Mouse (Mus musculus) bone marrow, adult 2 months (tissue): ENCODE data around the gene Cpa1. TPM values are rescaled to one million over a fixed set of nuclear protein-coding genes. Genes with fewer than 3 reads are reported as not detected.

ENCODE experiments used
- H3K27ac ChIP-seq: fragments of 200-500 bp; 2 replicates; pipeline ENCODE4 v1.5.1; 2012; ENCODE audit warnings: low read depth, mild to moderate bottlenecking, control low read depth, inconsistent platforms, low read length; ENCODE audit not compliant: control insufficient read depth, poor library complexity, insufficient read depth
- H3K4me1 ChIP-seq: fragments of 200-500 bp; 2 replicates; pipeline ENCODE4 v1.6.1; 2011; ENCODE audit warnings: low read length; ENCODE audit not compliant: control insufficient read depth, insufficient read depth
- H3K4me3 ChIP-seq: fragments of 200-500 bp; replicated peaks from 2 replicates; pipeline ENCODE3; 2011; ENCODE audit warnings: mild to moderate bottlenecking, low read depth, low read length, control low read depth; ENCODE audit not compliant: control insufficient read depth
- CTCF ChIP-seq: fragments of 200-500 bp; IDR thresholded peaks from 2 replicates; pipeline ENCODE4 v1.5.1; 2011; ENCODE audit warnings: low read length, control low read depth; ENCODE audit not compliant: control insufficient read depth, insufficient read depth
- POLR2A ChIP-seq: fragments of 200-500 bp; IDR thresholded peaks from 2 replicates; pipeline ENCODE4 v1.6.1; 2011; ENCODE audit warnings: low read depth, mild to moderate bottlenecking, control low read depth, low read length, borderline replicate concordance; ENCODE audit not compliant: control insufficient read depth
- WGBS: fragments of 180-500 bp; shearing (Covaris S2); methylation state at CpG from one replicate; pipeline ENCODE4 v1.1.7; 2018; 5-methylcytosine and 5-hydroxymethylcytosine counted together
- polyA plus RNA-seq: library from polyadenylated mRNA; stranded (reverse); fragments of >200 nt; gene quantifications from 2 replicates; pipeline ENCODE4 v1.2.4, GENCODE M21; 2011; ENCODE audit warnings: low replicate concordance; ENCODE audit not compliant: missing spikeins, insufficient read depth, insufficient read length

The Cpa1 gene
- polyA plus RNA-seq, 1 experiment = not detected

DNA sequence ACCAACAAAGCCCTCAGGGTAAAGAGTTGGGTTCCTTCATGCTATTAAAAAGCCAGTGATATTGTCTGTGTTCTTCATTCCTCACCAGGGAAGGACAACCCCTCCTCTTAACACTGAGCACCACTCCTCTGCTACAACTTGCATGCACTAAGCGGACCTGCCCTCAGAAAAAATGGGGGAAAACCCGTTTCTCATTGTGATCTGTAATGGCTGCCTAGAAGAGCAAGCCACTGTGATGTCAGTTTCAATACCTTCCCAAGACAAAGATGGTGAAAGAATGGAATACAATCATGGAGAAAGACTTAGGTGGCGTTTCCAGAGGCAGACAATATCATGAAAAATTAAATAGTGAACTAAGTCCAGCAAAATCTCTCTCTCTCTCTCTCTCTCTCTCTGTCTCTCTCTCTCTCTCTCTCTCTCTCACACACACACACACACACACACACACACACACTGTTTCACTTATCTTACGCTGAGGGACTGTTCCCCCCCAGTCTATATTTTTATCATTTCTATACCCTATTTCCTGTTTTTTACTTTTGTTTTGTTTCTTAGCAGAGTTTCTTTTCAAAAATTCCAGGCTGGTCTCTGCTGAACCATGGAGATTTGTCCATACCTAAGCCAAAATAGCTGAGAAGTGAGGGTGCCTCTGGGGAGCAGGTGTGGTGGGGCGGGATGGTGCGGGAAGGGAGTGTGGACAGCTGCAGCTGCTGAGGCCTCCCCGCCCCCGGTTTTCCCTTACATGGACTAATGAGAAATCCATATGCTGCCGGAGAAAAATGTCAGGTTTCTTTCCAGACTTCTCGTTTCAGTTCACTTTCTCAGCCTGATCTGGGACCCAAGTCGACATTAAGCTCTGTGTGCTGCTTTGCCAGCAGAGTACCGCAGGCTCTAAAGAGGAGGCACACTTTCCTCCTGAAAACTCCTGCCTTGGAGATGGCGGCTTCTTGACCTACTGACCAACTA is 43.2 kb downstream of the Cpa1 start:
- Histone ChIP-seq H3K4me1 (no peaks in the 10 kb centered on the region), H3K27ac (no peak overlapping the region), H3K4me3 (no peak overlapping the region)
- TF ChIP-seq POLR2A (no peak), CTCF (no peak)
- WGBS = 72% methylated on average over 13 of the region's 13 CpGs

GRCm38 (mm10) chr6:30684570-30684969 is 45.6 kb downstream of the Cpa1 start:
- Histone ChIP-seq H3K4me1 (no peaks in the 10 kb centered on the region), H3K27ac (no peak overlapping the region), H3K4me3 (no peak overlapping the region)
- TF ChIP-seq POLR2A (no peak), CTCF (no peak)
- 95% methylated on average over 1 of the region's 1 CpGs for WGBS

DNA sequence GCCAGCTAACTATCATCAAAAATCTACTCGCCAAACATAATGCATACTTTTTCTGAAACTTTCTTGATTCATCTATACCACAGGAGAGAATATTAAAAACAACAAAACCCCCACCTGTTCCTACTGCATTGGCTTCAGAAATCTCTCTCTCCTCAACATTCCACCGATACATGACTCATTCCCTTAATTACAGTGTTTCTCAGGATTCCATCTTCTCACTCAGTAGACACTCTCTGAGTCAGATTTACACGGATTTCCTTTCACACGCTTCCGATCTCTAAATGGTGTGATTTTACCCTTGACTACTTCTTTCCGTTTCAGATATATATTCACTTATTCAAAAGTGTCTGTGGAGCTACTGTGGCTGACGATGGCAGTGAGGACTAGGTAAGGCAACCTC is 48.2 kb downstream of the Cpa1 start:
- Histone ChIP-seq H3K27ac (no peak overlapping the region), H3K4me3 (no peak overlapping the region), H3K4me1 (no peaks in the 10 kb centered on the region)
- TF ChIP-seq CTCF (no peak), POLR2A (no peak)
- WGBS = 88% methylated on average over 7 of the region's 7 CpGs

DNA sequence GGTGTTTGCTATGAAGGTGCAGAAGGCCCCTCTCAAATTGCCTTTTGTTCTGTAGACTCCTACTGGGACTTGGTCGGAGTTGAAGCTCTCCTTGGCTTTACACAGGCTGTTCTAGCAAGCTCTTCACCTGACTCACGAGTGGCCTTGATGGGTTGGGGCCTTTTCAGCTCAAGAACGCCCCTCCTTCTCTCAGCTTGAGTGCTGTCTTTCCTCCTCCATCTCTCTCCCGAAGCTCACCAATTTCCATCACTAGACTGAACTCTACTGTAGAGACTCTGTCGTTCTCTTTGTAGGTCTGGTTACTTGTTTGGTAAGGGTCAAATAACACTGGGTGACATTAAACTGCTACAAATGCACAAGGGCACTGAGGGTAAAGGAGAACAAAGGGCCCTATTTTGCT is 53.8 kb downstream of the Cpa1 start:
- no peak for TF ChIP-seq POLR2A
- TF ChIP-seq CTCF = no peak
- no peaks in the 10 kb centered on the region; the same call in 1 of the 2 replicates for H3K4me1 ChIP-seq
- WGBS = 70% methylated on average over 5 of the region's 5 CpGs
- H3K4me3 ChIP-seq = peak overlapping the region; percentile 98
- H3K27ac ChIP-seq = no peak overlapping the region

DNA sequence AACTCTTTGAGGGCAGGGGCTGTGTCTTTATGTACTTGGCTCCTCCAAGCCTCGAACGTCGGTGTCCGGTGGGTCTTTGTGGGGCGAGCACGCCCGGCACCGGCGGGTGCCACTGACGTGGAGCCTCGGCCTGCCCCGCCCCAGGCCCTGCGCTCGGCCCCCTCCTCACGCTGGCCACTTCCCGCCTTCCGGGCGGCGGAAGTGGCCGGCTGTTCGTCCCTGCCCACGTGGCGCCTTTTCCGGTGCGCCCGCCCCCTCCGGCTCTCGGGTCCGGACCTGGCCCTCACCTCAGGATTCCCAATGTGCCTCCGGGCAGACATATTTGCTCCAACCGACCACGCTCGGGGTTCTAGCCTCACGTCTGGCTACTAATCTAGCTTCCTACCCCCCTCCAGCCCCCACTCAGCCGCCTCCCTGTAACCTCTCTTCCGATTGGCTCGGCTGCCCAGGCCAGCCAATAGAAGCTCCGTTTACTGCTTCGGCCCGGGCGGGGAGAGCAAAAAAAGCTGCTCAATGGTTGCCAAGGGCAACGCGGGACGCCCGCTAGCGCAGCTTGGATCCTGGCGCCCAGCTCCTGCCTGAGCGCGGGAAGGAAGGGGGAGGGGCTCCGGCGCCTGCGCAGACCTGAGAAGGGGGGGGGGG is 54.5 kb downstream of the Cpa1 start, which contains the start of gene Cep41:
Gene Cep41 (minus strand): TSS at position 400 of the 642 bp plus-strand sequence.
- TF ChIP-seq CTCF (no peak), POLR2A (peak; percentile 39; the same call in 1 of the 2 replicates)
- Histone ChIP-seq H3K4me1 (no peaks in the 10 kb centered on the region; the same call in 1 of the 2 replicates), H3K27ac (peak within 1 kb of the TSS; percentile 78), H3K4me3 (peak within 1 kb of the TSS; percentile 98)
- WGBS = 1% methylated on average over 52 of the region's 52 CpGs

GRCm38 (mm10) chr6:30694209-30694608 is 55.2 kb downstream of the Cpa1 start:
- no peak for TF ChIP-seq CTCF
- TF ChIP-seq POLR2A = no peak
- no peak overlapping the region for H3K4me3 ChIP-seq
- no peaks in the 10 kb centered on the region; the same call in 1 of the 2 replicates for H3K4me1 ChIP-seq
- 61% methylated on average over 6 of the region's 6 CpGs for WGBS
- no peak overlapping the region for H3K27ac ChIP-seq

Other genes with a start within 250 kb of the Cpa1 start
- gene Zc3hc1, start 248.2 kb upstream of the Cpa1 start, polyA plus RNA-seq = 9.1 and 17.1 TPM in 2 replicates
- gene Klhdc10, start 237.3 kb upstream of the Cpa1 start, polyA plus RNA-seq = 8.6 and 15.5 TPM in 2 replicates
- 12.7 and 15.2 TPM in 2 replicates for gene Tmem209, start 129.4 kb upstream of the Cpa1 start, polyA plus RNA-seq
- gene Ssmem1, start 129.4 kb upstream of the Cpa1 start, polyA plus RNA-seq = not detected in 2 replicates
- not detected in 2 replicates for gene Cpa2, start 97.6 kb upstream of the Cpa1 start, polyA plus RNA-seq
- gene Cpa4, start 70.8 kb upstream of the Cpa1 start, polyA plus RNA-seq = not detected in 2 replicates
- gene Cpa5, start 28.2 kb upstream of the Cpa1 start, polyA plus RNA-seq = not detected in 2 replicates
- 5.4 and 6.5 TPM in 2 replicates for gene Cep41, start 54.5 kb downstream of the Cpa1 start, polyA plus RNA-seq
- 2.8 and 8.2 TPM in 2 replicates for gene Mest, start 84.3 kb downstream of the Cpa1 start, polyA plus RNA-seq